Mouse (Mus musculus) stomach, embryonic 16.5 days (tissue): ENCODE data around the gene Gm49416. TPM values are rescaled to one million over a fixed set of nuclear protein-coding genes. Genes with fewer than 3 reads are reported as not detected.
"Not testable (repeated sequence)": the region's sequence is repeated elsewhere in the genome, so short reads cannot be mapped to it uniquely, and the experiment has no call there.

Experiments
- ATAC-seq: fragments of 200-750 bp; cut with Nextera tagmentation; 2 replicates; pipeline ENCODE4 v1.8.0; 2017; ENCODE audit warnings: moderate number of reproducible peaks, moderate TSS enrichment; ENCODE audit not compliant: insufficient read depth, low FRiP score
- H3K27ac ChIP-seq: fragments of 300-500 bp; sonication (generic); 2 replicates; pipeline ENCODE4 v1.5.1; 2014; ENCODE audit warnings: low read length
- H3K27me3 ChIP-seq: fragments of 300-500 bp; sonication (generic); 2 replicates; pipeline ENCODE4 v1.6.1; 2014; ENCODE audit warnings: low read length, control low read depth, mixed read lengths; ENCODE audit not compliant: control insufficient read depth, insufficient read depth
- H3K36me3 ChIP-seq: fragments of 300-500 bp; sonication (generic); 2 replicates; pipeline ENCODE4 v1.6.1; 2014; ENCODE audit warnings: low read length; ENCODE audit not compliant: control insufficient read depth, insufficient read depth
- H3K4me1 ChIP-seq: fragments of 300-500 bp; sonication (generic); 2 replicates; pipeline ENCODE4 v1.6.1; 2014; ENCODE audit warnings: low read length, control low read depth, mixed read lengths; ENCODE audit not compliant: control insufficient read depth, insufficient read depth
- H3K4me2 ChIP-seq: fragments of 300-500 bp; sonication (generic); 2 replicates; pipeline ENCODE4 v1.6.1; 2014; ENCODE audit warnings: low read depth, low read length, mixed read lengths
- H3K4me3 ChIP-seq: fragments of 300-500 bp; sonication (generic); replicated peaks from 2 replicates; pipeline ENCODE4 v1.5.1; 2014; ENCODE audit warnings: mild to moderate bottlenecking, low read length
- H3K9ac ChIP-seq: fragments of 300-500 bp; sonication (generic); 2 replicates; pipeline ENCODE4 v1.6.1; 2014; ENCODE audit warnings: low read length
- H3K9me3 ChIP-seq: fragments of 300-500 bp; sonication (generic); replicated peaks from 2 replicates; pipeline ENCODE4 v1.6.1; 2016; ENCODE audit warnings: low read length, control low read depth; ENCODE audit not compliant: control insufficient read depth
- WGBS: fragments of 180-500 bp; shearing (Covaris S2); extraction: QIAGEN DNeasy Blood & Tissue Kit; methylation state at CpG from one replicate; pipeline ENCODE4 v1.1.7; 2014; 5-methylcytosine and 5-hydroxymethylcytosine counted together
- polyA plus RNA-seq: library from polyadenylated mRNA; unstranded; fragments of >200 nt; fragmentation: Nextera tagmentation; extraction: Ambion mirVana; gene quantifications from 2 replicates; pipeline ENCODE4 v1.2.1, GENCODE M21; 2015

Gene Gm49416
- polyA plus RNA-seq, 1 experiment from 2014 or later = 0.18 TPM

DNA sequence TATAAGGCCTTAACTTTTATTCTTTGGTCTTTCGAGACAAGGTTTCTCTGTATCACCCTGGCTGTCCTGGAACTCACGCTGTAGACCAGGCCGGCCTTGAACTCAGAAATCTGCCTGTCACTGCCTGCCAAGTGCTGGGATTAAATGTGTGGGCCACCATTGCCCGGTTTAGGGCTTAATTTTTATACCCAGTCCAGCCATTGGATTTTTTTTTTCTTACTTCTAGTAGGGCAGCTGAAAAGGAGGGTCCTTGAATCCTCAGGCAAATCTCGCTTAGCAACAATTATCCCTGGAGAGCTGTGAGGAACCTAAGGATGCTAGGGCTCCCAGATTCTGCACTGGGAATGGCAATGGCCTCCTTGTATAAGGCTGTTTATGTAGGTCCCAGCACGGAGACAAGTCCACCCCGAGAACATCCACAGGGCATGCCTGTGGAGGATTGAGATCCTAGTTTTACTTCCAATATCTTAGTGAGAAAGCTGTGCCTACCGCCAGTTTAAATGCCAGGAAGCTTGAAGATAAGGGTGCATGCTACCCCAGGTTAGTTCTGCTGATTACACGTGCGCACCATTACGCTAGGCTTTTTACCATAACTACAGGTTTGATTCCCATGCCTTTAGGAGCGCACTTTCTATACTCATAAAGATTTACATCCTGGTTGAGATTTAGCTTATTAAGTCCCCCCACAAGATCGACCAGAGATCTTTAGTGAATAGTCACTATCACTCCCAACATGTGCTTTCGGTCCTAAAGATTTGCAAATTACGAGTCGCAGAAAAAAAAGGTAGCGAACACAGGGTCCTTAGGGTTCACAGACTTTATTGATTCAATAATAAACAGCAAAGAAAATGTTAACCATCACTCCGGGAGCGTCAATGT lies 902 bp upstream of the Gm49416 start:
- Histone ChIP-seq H3K36me3 (no peaks in the 10 kb centered on the region), H3K4me2 (peak overlapping the region; percentile 83), H3K4me1 (peaks cover 13% of the 10 kb centered on the region), H3K9ac (peak overlapping the region; percentile 87), H3K27me3 (no peaks in the 10 kb centered on the region), H3K4me3 (peak overlapping the region; percentile 74), H3K27ac (peak overlapping the region; percentile 86), H3K9me3 (no peaks in the 10 kb centered on the region)
- no peak for ATAC-seq
- WGBS = 13% methylated on average over 19 of the region's 19 CpGs

DNA sequence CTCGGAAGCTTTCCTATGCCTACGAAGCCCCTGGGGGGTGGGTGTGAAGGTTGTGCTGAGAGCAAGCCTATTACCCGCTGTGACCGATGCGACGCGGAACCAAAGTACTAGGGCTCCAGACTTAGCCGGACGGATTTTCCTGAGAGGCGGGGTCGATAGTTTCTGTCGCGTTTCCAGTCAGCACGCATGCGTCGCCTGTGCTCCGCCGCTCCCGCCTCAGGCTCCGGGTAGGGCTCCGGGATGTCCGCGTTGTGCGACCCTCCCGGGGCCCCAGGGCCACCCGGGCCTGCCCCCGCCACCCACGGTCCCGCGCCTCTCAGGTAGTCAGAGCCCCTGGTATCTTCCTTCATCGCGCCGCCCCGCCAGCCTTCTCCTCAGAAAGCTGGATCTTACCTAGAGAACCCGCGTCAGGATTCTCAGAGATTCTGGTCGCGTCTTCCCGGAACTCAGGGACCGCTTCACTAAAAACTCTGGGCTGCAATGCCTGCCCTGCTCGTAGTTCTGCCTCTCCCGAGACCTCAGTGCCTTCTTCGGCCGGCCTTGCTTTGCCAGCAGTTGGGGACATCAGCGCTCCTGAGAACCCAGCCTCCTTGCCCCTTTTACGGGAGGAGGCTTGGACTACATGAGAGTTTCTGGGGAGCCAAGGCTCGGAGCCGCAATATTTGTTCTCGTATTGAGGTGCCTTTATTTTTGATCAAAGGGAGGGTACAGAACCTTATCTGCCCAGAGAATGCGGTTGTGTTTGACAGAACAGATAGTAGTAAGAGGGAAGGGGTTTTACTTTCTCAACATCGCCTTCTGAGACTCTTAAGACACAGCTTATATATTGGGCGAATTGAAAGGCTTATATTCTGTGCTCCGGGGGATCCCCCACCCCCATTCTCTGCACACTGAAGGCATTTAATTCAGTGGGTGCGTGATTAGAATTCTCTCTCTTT lies 4.4 kb downstream of the Gm49416 start, which contains the start of gene Ints5:
TSS of gene Ints5 (plus strand) at position 177 of the 938 bp plus-strand sequence.
- Histone ChIP-seq H3K27ac (peak within 1 kb of the TSS; percentile 90), H3K4me3 (peak within 1 kb of the TSS; percentile 92), H3K4me2 (peak within 1 kb of the TSS; percentile 81), H3K4me1 (peaks cover 19% of the 10 kb centered on the region), H3K9me3 (no peaks in the 10 kb centered on the region), H3K36me3 (0 out of 2 replicates have a peak, but pooled peaks cover 6% of the 10 kb centered on the region), H3K27me3 (no peaks in the 10 kb centered on the region), H3K9ac (peak within 1 kb of the TSS; percentile 98)
- WGBS = 2% methylated on average over 54 of the region's 54 CpGs
- peak; percentile 38 for ATAC-seq

DNA sequence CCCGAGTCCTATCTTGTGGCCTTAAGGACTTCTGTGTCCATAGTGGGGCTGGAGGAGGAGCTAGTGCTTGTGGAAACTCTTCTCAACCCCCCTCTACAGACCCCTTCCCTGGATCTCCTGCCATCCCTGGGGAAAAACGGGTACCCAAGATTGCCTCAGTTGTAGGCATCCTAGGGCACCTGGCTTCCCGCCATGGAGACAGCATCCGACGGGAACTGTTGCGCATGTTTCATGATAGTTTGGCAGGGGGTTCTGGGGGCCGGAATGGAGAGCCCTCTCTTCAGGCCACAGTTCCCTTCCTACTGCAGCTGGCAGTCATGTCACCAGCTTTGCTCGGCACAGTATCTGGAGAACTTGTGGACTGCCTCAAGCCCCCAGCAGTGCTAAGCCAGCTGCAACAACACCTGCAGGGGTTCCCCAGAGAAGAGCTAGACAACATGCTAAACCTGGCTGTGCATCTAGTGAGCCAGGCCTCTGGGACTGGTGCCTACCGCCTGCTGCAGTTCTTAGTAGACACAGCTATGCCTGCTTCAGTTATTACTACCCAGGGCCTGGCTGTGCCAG lies 6.8 kb downstream of the Gm49416 start:
- H3K27me3 ChIP-seq = no peaks in the 10 kb centered on the region
- H3K36me3 ChIP-seq = 0 out of 2 replicates have a peak, but pooled peaks cover 6% of the 10 kb centered on the region
- no peak overlapping the region for H3K9ac ChIP-seq
- no peak overlapping the region for H3K4me2 ChIP-seq
- no peak overlapping the region for H3K27ac ChIP-seq
- H3K9me3 ChIP-seq = no peaks in the 10 kb centered on the region
- H3K4me1 ChIP-seq = peaks cover 20% of the 10 kb centered on the region
- no peak overlapping the region for H3K4me3 ChIP-seq
- WGBS = 92% methylated on average over 9 of the region's 9 CpGs
- no peak for ATAC-seq

DNA sequence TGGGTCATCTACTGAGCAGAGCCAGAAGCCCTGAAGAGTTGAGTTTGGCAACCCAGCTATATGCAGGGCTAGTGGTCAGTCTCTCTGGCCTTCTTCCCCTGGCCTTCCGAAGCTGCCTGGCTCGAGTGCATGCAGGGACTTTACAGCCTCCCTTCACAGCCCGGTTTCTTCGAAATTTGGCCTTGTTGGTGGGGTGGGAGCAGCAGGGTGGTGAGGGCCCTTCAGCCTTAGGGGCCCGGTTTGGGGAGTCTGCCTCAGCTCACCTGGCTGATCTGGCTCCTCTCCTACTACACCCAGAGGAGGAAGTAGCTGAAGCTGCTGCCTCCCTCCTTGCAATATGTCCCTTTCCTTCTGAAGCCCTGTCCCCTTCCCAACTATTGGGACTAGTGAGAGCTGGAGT lies 7.5 kb downstream of the Gm49416 start:
- not testable (repeated sequence) for H3K27ac ChIP-seq, H3K4me2 ChIP-seq, ATAC-seq, H3K4me3 ChIP-seq, H3K36me3 ChIP-seq, H3K9me3 ChIP-seq, H3K27me3 ChIP-seq
- Histone ChIP-seq H3K4me1 (peaks cover 20% of the 10 kb centered on the region), H3K9ac (0 out of 2 replicates have a peak overlapping the region, but pooled peaks have one; percentile 7)
- WGBS = 84% methylated on average over 5 of the region's 5 CpGs

DNA sequence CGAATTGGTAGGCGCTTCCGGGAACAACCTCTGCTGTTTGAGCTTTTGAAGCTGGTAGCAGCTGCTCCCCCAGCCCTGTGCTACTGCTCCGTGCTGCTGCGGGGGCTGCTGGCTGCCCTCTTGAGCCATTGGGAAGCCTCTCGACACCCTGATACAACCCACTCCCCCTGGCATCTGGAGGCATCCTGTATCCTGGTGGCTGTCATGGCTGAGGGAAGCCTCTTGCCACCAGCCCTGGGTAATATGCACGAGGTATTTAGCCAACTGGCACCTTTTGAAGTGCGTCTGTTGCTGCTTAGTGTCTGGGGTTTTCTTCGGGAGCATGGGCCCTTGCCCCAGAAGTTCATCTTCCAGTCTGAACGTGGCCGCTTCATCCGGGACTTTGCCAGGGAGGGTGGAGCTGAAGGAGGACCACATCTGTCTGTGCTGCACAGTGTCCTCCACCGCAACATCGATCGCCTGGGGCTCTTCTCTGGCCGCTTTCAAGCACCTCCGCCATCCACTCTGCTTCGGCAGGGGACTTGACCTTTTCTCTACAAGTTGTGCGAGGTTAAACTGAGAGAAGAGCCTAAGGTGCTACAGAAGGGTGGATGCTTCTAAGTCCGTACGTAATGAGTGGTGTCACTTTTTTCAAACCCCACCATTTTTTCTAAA lies 8.6 kb downstream of the Gm49416 start:
- Histone ChIP-seq H3K9ac (peak overlapping the region; percentile 70), H3K4me2 (peak overlapping the region; percentile 62), H3K4me3 (peak overlapping the region; percentile 77), H3K4me1 (peaks cover 20% of the 10 kb centered on the region), H3K27ac (peak overlapping the region; percentile 94)
- H3K27me3 ChIP-seq, H3K36me3 ChIP-seq, H3K9me3 ChIP-seq: not testable (repeated sequence)
- 19% methylated on average over 21 of the region's 21 CpGs for WGBS
- ATAC-seq = peak; percentile 40; the same call in 1 of the 2 replicates

DNA sequence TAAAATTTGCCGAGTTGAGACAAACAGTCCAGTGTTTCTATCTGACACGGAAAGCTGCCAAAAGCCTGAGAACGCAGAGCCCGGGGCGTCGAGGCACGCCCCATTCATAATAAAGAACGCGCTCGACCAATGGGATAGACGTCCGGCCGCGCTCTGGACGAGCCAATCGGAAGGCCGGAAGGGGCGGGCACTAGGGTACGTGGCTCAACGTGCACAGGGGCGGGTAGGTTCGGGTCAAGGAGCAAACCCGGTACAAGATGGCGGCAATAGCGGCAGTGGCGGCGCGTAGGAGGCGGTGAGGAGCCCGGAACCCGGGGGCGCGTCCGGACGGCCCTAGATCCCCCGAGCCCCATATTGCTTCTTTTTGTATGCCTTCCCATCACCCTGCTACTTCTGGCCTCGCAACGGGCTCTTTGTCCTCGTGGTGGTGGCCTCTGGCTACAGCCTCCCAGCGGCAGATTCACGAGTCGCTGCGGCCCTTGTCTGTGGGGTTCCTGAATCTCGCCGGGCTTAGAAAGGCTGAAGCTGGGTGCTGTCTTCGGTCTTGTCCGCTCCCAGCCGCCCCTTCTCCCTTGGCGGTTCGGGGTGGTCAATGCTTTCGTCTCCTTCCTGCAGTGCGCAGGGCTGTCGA lies 9.3 kb downstream of the Gm49416 start, which contains the start of gene Ganab:
TSS of gene Ganab (plus strand) at position 207 of the 631 bp plus-strand sequence.
- Histone ChIP-seq H3K36me3 (peaks cover 6% of the 10 kb centered on the region; the same call in 1 of the 2 replicates), H3K27me3 (no peaks in the 10 kb centered on the region), H3K9me3 (no peaks in the 10 kb centered on the region), H3K27ac (peak within 1 kb of the TSS; percentile 94), H3K4me2 (peak within 1 kb of the TSS; percentile 69), H3K4me3 (peak within 1 kb of the TSS; percentile 77), H3K9ac (peak within 1 kb of the TSS; percentile 96), H3K4me1 (peaks cover 20% of the 10 kb centered on the region)
- ATAC-seq = peak; percentile 99
- WGBS = under 1% methylated on average over 53 of the region's 53 CpGs

DNA sequence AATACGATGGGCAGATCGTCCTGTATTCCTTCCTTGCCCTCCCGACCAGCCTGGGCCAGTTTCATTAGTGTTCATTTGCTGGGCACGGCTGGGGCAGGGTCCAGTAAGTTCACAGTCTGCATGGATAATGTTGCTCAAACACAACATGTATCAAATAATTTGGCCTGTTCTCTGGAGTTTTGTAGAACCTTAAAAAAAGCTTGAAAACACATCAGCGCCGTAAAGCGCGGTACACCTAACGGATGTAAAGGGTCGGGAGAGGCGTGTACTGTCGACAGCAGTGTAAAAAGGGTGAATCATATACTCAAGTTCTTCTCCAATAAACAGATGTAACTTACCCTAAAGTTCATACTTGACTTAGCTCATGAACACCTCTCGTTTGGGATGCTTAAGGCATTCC lies 9.8 kb downstream of the Gm49416 start:
- WGBS = 5% methylated on average over 13 of the region's 13 CpGs

DNA sequence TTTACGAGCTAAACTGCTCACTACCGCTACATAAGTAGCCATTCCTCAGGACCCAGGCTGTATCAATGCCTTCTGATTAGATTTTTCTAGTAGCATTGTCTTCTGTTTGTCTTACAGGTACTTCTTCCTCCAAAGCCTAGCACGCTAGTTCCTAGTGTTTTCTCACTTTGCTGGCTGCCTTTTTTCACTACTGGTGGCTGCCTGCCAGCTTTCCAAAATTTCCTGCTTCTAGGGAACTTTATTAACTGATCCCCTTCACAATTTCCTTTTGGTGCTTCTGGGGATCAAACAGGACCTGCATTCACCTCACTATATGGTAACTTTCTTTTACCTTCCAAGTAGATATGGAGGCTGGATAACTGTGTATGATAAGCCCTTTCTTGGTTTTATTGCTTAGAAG lies 10.4 kb downstream of the Gm49416 start:
- H3K9me3 ChIP-seq = no peaks in the 10 kb centered on the region
- H3K4me3 ChIP-seq = peak overlapping the region; percentile 77
- 0 out of 2 replicates have a peak overlapping the region, but pooled peaks have one; percentile 88 for H3K27ac ChIP-seq
- peak overlapping the region; percentile 69 for H3K4me2 ChIP-seq
- 25% methylated on average over 3 of the region's 3 CpGs for WGBS
- peak overlapping the region; percentile 96 for H3K9ac ChIP-seq
- H3K4me1 ChIP-seq = peaks cover 15% of the 10 kb centered on the region
- peaks cover 13% of the 10 kb centered on the region for H3K36me3 ChIP-seq
- ATAC-seq = no peak
- no peaks in the 10 kb centered on the region for H3K27me3 ChIP-seq

More for the DNA sequence above, 9.8 kb downstream of the Gm49416 start:
- peak overlapping the region; percentile 88 for H3K27ac ChIP-seq
- H3K4me1 ChIP-seq = peaks cover 19% of the 10 kb centered on the region
- H3K4me3 ChIP-seq = peak overlapping the region; percentile 77
- H3K9me3 ChIP-seq = no peaks in the 10 kb centered on the region
- ATAC-seq = no peak
- H3K9ac ChIP-seq = peak overlapping the region; percentile 96
- H3K36me3 ChIP-seq = peaks cover 9% of the 10 kb centered on the region
- H3K4me2 ChIP-seq = peak overlapping the region; percentile 69
- no peaks in the 10 kb centered on the region for H3K27me3 ChIP-seq
